Mouse (Mus musculus) liver, postnatal 0 days (tissue): ENCODE measurements around the gene P2rx3. TPM values are rescaled to one million over a fixed set of nuclear protein-coding genes. Genes with fewer than 3 reads are reported as not detected.

Source experiments
- ATAC-seq: fragments of 200-750 bp; cut with Nextera tagmentation; 2 replicates; pipeline ENCODE4 v1.8.0; 2017; ENCODE audit warnings: mild to moderate bottlenecking, moderate library complexity
- DNase-seq: peaks from one replicate; pipeline ENCODE4 v3.0.0-alpha.2; 2016
- H3K27ac ChIP-seq: fragments of 300-500 bp; sonication (generic); 2 replicates; pipeline ENCODE4 v1.5.1; 2014; ENCODE audit warnings: antibody characterized with exemption, moderate library complexity, mild to moderate bottlenecking, low read depth
- H3K27me3 ChIP-seq: fragments of 300-500 bp; sonication (generic); 2 replicates; pipeline ENCODE4 v1.6.1; 2014; ENCODE audit warnings: low read length, control low read depth, mixed read lengths; ENCODE audit not compliant: insufficient read depth
- H3K36me3 ChIP-seq: fragments of 300-500 bp; sonication (generic); replicated peaks from 2 replicates; pipeline ENCODE4 v1.6.1; 2014; ENCODE audit warnings: mild to moderate bottlenecking, control low read depth, low read length, moderate library complexity, mixed read lengths; ENCODE audit not compliant: insufficient read depth
- H3K4me1 ChIP-seq: fragments of 300-500 bp; sonication (generic); 2 replicates; pipeline ENCODE4 v1.6.1; 2014; ENCODE audit warnings: antibody characterized with exemption, mild to moderate bottlenecking, control low read depth; ENCODE audit not compliant: insufficient read depth
- H3K4me2 ChIP-seq: fragments of 300-500 bp; sonication (generic); 2 replicates; pipeline ENCODE4 v1.6.1; 2014; ENCODE audit warnings: low read depth, mild to moderate bottlenecking, low read length, moderate library complexity, mixed read lengths
- H3K4me3 ChIP-seq: fragments of 300-500 bp; sonication (generic); 2 replicates; pipeline ENCODE4 v1.5.1; 2014; ENCODE audit warnings: low read depth, low read length
- H3K9ac ChIP-seq: fragments of 300-500 bp; sonication (generic); replicated peaks from 2 replicates; pipeline ENCODE4 v1.6.1; 2014; ENCODE audit warnings: mild to moderate bottlenecking, moderate library complexity
- H3K9me3 ChIP-seq: fragments of 300-500 bp; sonication (generic); 2 replicates; pipeline ENCODE4 v1.6.1; 2016; ENCODE audit warnings: mild to moderate bottlenecking, control low read depth, low read length, mixed read lengths
- CTCF ChIP-seq: sonication (generic); IDR thresholded peaks from 2 replicates; pipeline ENCODE4 v1.5.1; 2016; ENCODE audit warnings: antibody characterized with exemption, low read depth
- EP300 ChIP-seq: IDR thresholded peaks from 2 replicates; pipeline ENCODE4 v1.6.1; 2016; ENCODE audit warnings: antibody characterized with exemption, low read depth, mild to moderate bottlenecking
- WGBS: fragments of 180-500 bp; shearing (Covaris S2); extraction: QIAGEN DNeasy Blood & Tissue Kit; methylation state at CpG from one replicate; pipeline ENCODE4 v1.1.7; 2014; ENCODE audit not compliant: insufficient replicate concordance; 5-methylcytosine and 5-hydroxymethylcytosine counted together
- polyA plus RNA-seq: library from polyadenylated mRNA; unstranded; fragments of >200 nt; fragmentation: Nextera tagmentation; extraction: Ambion mirVana; gene quantifications from 2 replicates; pipeline ENCODE4 v1.2.1, GENCODE M21; 2015

P2rx3 gene
- polyA plus RNA-seq, 1 experiment from 2014 or later = 0.56 TPM

- H3K27me3 ChIP-seq = no peaks in the 10 kb centered on the region
- 66% methylated on average over 2 of the region's 2 CpGs for WGBS
- H3K4me1 ChIP-seq = peaks cover 15% of the 10 kb centered on the region
These were observed 4.1 kb downstream of the P2rx3 start for GRCm38 (mm10) chr2:85033121-85033520.

DNA sequence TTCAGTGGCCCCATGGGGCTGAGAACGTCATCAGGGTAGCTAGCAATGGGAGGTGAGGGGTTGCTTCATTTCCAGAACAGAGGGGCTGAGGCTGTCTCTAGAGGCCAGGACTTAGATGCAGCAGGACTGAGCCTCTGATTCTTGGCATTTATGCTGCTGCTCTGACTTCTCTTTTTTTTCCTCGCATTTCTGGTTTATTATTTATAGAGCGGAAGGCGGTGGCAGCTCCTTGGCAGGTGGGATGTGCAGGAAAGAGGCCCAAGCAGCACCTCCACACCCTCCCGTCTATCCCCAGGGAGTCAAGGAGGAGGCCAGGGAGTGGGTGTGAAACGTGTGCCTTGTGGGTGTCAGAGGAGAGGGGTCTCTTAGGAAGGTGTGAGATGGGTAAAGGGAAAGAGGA is 6.3 kb downstream of the P2rx3 start:
- H3K9me3 ChIP-seq = no peaks in the 10 kb centered on the region
- no peak overlapping the region for H3K9ac ChIP-seq
- DNase-seq (no peak), ATAC-seq (no peak)
- no peaks in the 10 kb centered on the region for H3K36me3 ChIP-seq
- H3K27ac ChIP-seq = no peak overlapping the region
- TF ChIP-seq EP300 = no peak
- no peak for TF ChIP-seq CTCF
- WGBS = 44% methylated on average over 6 of the region's 6 CpGs
- H3K4me1 ChIP-seq = peaks cover 7% of the 10 kb centered on the region
- no peak overlapping the region for H3K4me2 ChIP-seq
- H3K27me3 ChIP-seq = no peaks in the 10 kb centered on the region
- H3K4me3 ChIP-seq = no peak overlapping the region

More at GRCm38 (mm10) chr2:85033121-85033520, 4.1 kb downstream of the P2rx3 start:
- H3K9ac ChIP-seq = no peak overlapping the region
- no peak overlapping the region for H3K4me2 ChIP-seq
- no peaks in the 10 kb centered on the region for H3K36me3 ChIP-seq
- ATAC-seq (no peak), DNase-seq (no peak)
- no peaks in the 10 kb centered on the region for H3K9me3 ChIP-seq
- H3K27ac ChIP-seq = no peak overlapping the region
- no peak overlapping the region for H3K4me3 ChIP-seq
- TF ChIP-seq EP300 (no peak), CTCF (no peak)

DNA sequence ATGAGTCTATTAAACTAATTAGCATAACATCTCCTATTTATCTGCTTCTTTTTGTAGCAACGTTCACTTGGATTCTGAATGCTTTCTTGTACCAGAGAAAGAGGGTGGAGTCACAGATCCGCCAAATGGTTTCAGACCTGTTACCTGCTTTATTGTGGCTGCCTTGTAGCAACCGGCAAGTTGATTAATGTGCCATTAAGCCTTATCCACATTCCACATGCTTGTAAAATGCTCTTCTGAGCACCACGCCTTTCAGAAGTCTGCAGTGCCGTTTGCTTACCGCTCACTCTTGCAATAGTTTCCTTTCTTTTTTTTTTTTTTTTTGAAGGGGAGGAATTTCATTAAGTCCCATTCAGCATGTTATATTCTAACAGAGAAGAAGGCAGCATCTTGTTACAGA is 7.4 kb downstream of the P2rx3 start:
- H3K27me3 ChIP-seq = no peaks in the 10 kb centered on the region
- no peaks in the 10 kb centered on the region for H3K9me3 ChIP-seq
- no peak for TF ChIP-seq EP300
- TF ChIP-seq CTCF = no peak
- no peak overlapping the region for H3K4me2 ChIP-seq
- H3K27ac ChIP-seq = no peak overlapping the region
- 59% methylated on average over 6 of the region's 6 CpGs for WGBS
- no peak overlapping the region for H3K4me3 ChIP-seq
- DNase-seq (no peak), ATAC-seq (no peak)
- peaks cover 7% of the 10 kb centered on the region for H3K4me1 ChIP-seq
- no peak overlapping the region for H3K9ac ChIP-seq
- no peaks in the 10 kb centered on the region for H3K36me3 ChIP-seq

DNA sequence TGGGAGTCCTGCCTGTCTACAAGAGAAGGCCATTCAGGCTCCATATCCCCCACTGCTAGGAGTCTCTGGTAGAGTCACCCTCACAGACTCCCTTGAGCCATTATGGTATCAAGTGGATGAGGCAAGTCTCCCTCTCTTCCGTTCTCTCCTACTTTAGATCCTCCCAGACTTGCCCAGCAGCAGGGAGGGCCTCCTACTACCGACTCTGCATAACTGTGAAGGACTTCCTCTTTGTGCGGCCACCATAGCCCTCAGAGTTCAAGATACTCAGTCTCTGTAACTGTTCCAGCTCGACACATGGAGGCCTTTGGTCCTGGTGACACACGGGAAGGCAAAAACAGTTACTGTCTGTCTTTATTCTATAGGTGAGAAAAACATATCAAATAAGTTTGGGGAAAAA is 10.0 kb downstream of the P2rx3 start:
- peaks cover 3% of the 10 kb centered on the region for H3K4me1 ChIP-seq
- TF ChIP-seq CTCF = no peak
- TF ChIP-seq EP300 = no peak
- ATAC-seq = peak; percentile 27; the same call in 1 of the 2 replicates
- no peak overlapping the region for H3K27ac ChIP-seq
- no peak overlapping the region for H3K4me3 ChIP-seq
- H3K27me3 ChIP-seq = no peaks in the 10 kb centered on the region
- WGBS = 24% methylated on average over 5 of the region's 5 CpGs
- DNase-seq = no peak
- no peaks in the 10 kb centered on the region for H3K36me3 ChIP-seq
- no peaks in the 10 kb centered on the region for H3K9me3 ChIP-seq
- H3K9ac ChIP-seq = no peak overlapping the region
- H3K4me2 ChIP-seq = no peak overlapping the region

GRCm38 (mm10) chr2:85026178-85026577 is 11.1 kb downstream of the P2rx3 start:
- ATAC-seq (0 out of 2 replicates have a peak, but pooled peaks have one; percentile 23), DNase-seq (no peak)
- WGBS = 72% methylated on average over 3 of the region's 3 CpGs
- Histone ChIP-seq H3K27me3 (no peaks in the 10 kb centered on the region), H3K27ac (no peak overlapping the region), H3K4me3 (no peak overlapping the region), H3K36me3 (no peaks in the 10 kb centered on the region), H3K9ac (no peak overlapping the region), H3K9me3 (no peaks in the 10 kb centered on the region), H3K4me2 (no peak overlapping the region), H3K4me1 (peaks cover 3% of the 10 kb centered on the region)
- TF ChIP-seq EP300 (no peak), CTCF (no peak)

DNA sequence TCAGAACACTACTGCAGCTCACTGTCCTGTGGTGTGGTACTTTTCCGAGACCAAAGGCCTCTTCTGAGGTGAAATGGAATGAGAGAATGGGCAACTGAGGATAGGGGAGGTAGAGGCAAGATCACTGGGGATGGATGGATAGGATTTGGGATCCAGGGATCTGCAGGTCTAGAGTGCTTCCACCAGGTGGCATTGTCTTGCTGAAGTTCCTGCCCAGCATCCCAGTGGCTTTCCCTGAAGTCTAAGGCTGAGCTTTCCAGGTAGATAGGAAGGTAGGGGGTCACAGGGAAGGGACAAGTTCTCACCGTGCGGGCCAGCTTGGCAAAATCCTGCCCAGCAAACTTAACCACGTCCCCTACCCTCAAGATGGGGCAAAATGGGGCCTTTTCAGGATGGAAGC is 15.2 kb downstream of the P2rx3 start:
- ATAC-seq = 0 out of 2 replicates have a peak, but pooled peaks have one; percentile 21
- Histone ChIP-seq H3K4me1 (no peaks in the 10 kb centered on the region), H3K27ac (no peak overlapping the region), H3K36me3 (no peaks in the 10 kb centered on the region), H3K9me3 (no peaks in the 10 kb centered on the region), H3K27me3 (no peaks in the 10 kb centered on the region), H3K9ac (no peak overlapping the region), H3K4me3 (no peak overlapping the region), H3K4me2 (no peak overlapping the region)
- 42% methylated on average over 4 of the region's 4 CpGs for WGBS
- DNase-seq = peak; percentile 39
- no peak for TF ChIP-seq EP300
- peak; percentile 77 for TF ChIP-seq CTCF

- DNase-seq (no peak), ATAC-seq (no peak)
- Histone ChIP-seq H3K9me3 (no peaks in the 10 kb centered on the region), H3K4me2 (no peak overlapping the region), H3K4me3 (no peak overlapping the region), H3K4me1 (peaks cover 25% of the 10 kb centered on the region), H3K27me3 (no peaks in the 10 kb centered on the region), H3K9ac (no peak overlapping the region), H3K36me3 (no peaks in the 10 kb centered on the region), H3K27ac (no peak overlapping the region)
- WGBS = 39% methylated on average over 3 of the region's 3 CpGs
- no peak for TF ChIP-seq CTCF
- no peak for TF ChIP-seq EP300
These were observed 22.7 kb downstream of the P2rx3 start for GRCm38 (mm10) chr2:85014588-85014982.
